7 mouse cellular contexts compared by ENCODE assay signal in the genomic region with DNA sequence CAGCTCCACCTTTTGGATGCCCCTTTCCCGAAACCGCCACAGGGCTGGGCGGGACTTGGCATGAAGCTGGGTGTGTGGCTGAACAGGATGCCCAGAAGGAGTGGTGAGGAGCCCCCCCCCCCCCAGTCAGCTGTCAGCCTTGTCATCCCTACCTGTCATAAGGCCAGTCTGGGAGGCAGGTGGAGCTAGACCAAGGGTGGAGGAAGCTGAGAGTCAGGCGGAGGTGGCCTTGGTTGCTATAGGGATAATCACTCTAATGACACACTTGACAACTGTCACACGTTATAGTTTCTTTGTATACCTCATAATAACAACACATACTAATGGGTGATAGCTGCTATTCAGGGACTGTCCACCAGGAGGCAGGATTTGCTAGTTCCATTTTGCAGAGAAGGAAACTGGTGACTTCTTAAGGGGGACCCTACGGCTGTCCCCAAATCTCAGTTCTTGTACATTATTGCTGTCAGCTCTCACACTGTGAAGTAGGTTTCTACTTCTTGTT. TPM values are rescaled to one million over a fixed set of nuclear protein-coding genes. Genes with fewer than 3 reads are reported as not detected.
DNase-seq lines count a peak whose midpoint lies in the region; ATAC-seq and TF ChIP-seq lines count a peak whose summit lies in the region.

No protein-coding gene starts in this region.

- peak; percentile 46 to 61 for DNase-seq in right cerebral cortex, adult 2 months (ENCODE audit: low spot score in 2 of 2)
- DNase-seq in right cerebral cortex, postnatal 36 days (ENCODE audit: low spot score in 2 of 2), result no peak
- DNase-seq in adrenal gland, adult 2 months, result peak; percentile 52
- DNase-seq in embryo, embryonic 11 days, result peak; percentile 61
- DNase-seq in hindbrain, postnatal 0 days (ENCODE audit: low spot score), result peak; percentile 60
- DNase-seq in liver, embryonic 14.5 days (ENCODE audit: low read depth in 3 of 3, low spot score in 3 of 3), result peak in 2 of 3 experiments; percentile 24 to 26
- DNase-seq in skeletal muscle tissue, adult 2 months (ENCODE audit: low read depth, low spot score), result peak; percentile 21

- H3K9me3 ChIP-seq in hindbrain, postnatal 0 days (ENCODE audit: low read length), result no peaks in the 10 kb centered on the region
- no peaks in the 10 kb centered on the region for H3K9me3 ChIP-seq in liver, embryonic 14.5 days (ENCODE audit: control insufficient read depth, low read length)

- peaks cover 9% of the 10 kb centered on the region; the same call in 1 of the 2 replicates for H3K27me3 ChIP-seq in hindbrain, postnatal 0 days (ENCODE audit: insufficient read depth, low read length)
- H3K27me3 ChIP-seq in liver, embryonic 14.5 days (ENCODE audit: control insufficient read depth, insufficient read depth, low read length), result peaks cover 33% of the 10 kb centered on the region

- no peak overlapping the region for H3K4me3 ChIP-seq in hindbrain, postnatal 0 days (ENCODE audit: low read length)
- no peak overlapping the region for H3K4me3 ChIP-seq in liver, embryonic 14.5 days (ENCODE audit: insufficient read depth in 1 of 2, low read depth in 2 of 2, low read length in 2 of 2)

- no peaks in the 10 kb centered on the region for H3K36me3 ChIP-seq in hindbrain, postnatal 0 days (ENCODE audit: insufficient read depth, low read length)
- no peaks in the 10 kb centered on the region for H3K36me3 ChIP-seq in liver, embryonic 14.5 days (replicated peaks; ENCODE audit: control insufficient read depth, insufficient read depth, low read depth)

- peak; percentile 18; the same call in 1 of the 2 replicates for ATAC-seq in hindbrain, postnatal 0 days
- ATAC-seq in liver, embryonic 14.5 days (ENCODE audit: insufficient read depth), result no peak

- no peak for TF ChIP-seq EP300 in liver, embryonic 14.5 days (IDR thresholded peaks at IDR 0.05; ENCODE audit: low read depth)

- 0 out of 2 replicates have a peak overlapping the region, but pooled peaks have one; percentile 8 for H3K27ac ChIP-seq in hindbrain, postnatal 0 days
- H3K27ac ChIP-seq in liver, embryonic 14.5 days, result no peak overlapping the region

- no peak overlapping the region for H3K4me2 ChIP-seq in hindbrain, postnatal 0 days (ENCODE audit: low read depth, low read length)
- H3K4me2 ChIP-seq in liver, embryonic 14.5 days (ENCODE audit: low read depth), result no peak overlapping the region; the same call in 1 of the 2 replicates

- peaks cover 10% of the 10 kb centered on the region; the same call in 1 of the 2 replicates for H3K4me1 ChIP-seq in hindbrain, postnatal 0 days (ENCODE audit: insufficient read depth, low read length)
- peaks cover 0 to 8% of the 10 kb centered on the region in 2 experiments; a peak in 2 of 4 replicates for H3K4me1 ChIP-seq in liver, embryonic 14.5 days (replicated peaks; ENCODE audit: control insufficient read depth in 2 of 2, insufficient read depth in 2 of 2, low read length in 1 of 2)

- WGBS in hindbrain, postnatal 0 days, result 21% methylated on average over 6 of the region's 6 CpGs
- 19% methylated on average over 6 of the region's 6 CpGs for WGBS in liver, embryonic 14.5 days (ENCODE audit: insufficient replicate concordance)

- peak; percentile 76 for TF ChIP-seq CTCF in hindbrain, postnatal 0 days (IDR thresholded peaks at IDR 0.05; ENCODE audit: low read depth)
- TF ChIP-seq CTCF in liver, embryonic 14.5 days (IDR thresholded peaks at IDR 0.05; ENCODE audit: low read depth), result peak; percentile 79

- no peak overlapping the region for H3K9ac ChIP-seq in hindbrain, postnatal 0 days (replicated peaks; ENCODE audit: low read length)
- no peak overlapping the region for H3K9ac ChIP-seq in liver, embryonic 14.5 days (replicated peaks)

RNA-seq across cellular contexts. Expression of gene Rhod, which starts 1.9 kb away (rescaled TPM):
- 10 to 100 TPM; 25.7 to 36.4 TPM for total RNA-seq in adrenal gland, adult 2 months (2021)
- 35.2 and 39.5 TPM in 2 replicates for polyA plus RNA-seq in adrenal gland, adult 2 months (2012; rRNA removed)
- 3.5 and 7.2 TPM in 2 replicates for total RNA-seq in hindbrain, postnatal 0 days (2014; rRNA removed)
- 5.2 and 5.7 TPM in 2 replicates for polyA plus RNA-seq in hindbrain, postnatal 0 days (2015; fragmentation: Nextera tagmentation; extraction: Ambion mirVana)
- 3.8 and 5.3 TPM in 2 replicates for polyA plus RNA-seq in liver, embryonic 14.5 days (2012; rRNA removed)
- 6.2 and 6.4 TPM in 2 replicates for polyA plus RNA-seq in liver, embryonic 14.5 days (2014; fragmentation: Nextera tagmentation; extraction: Ambion mirVana)

RNA-seq across cellular contexts. Expression of gene Syt12, which starts 36.1 kb away (rescaled TPM):
- 10 to 100 TPM; 58.0 to 74.0 TPM for total RNA-seq in adrenal gland, adult 2 months (2021)
- 124 and 143 TPM in 2 replicates for polyA plus RNA-seq in adrenal gland, adult 2 months (2012; rRNA removed)
- total RNA-seq in hindbrain, postnatal 0 days (2014; rRNA removed), result 46.2 and 54.5 TPM in 2 replicates
- 9.0 and 9.9 TPM in 2 replicates for polyA plus RNA-seq in hindbrain, postnatal 0 days (2015; fragmentation: Nextera tagmentation; extraction: Ambion mirVana)
- 0.06 and 0.15 TPM in 2 replicates for polyA plus RNA-seq in liver, embryonic 14.5 days (2012; rRNA removed)
- polyA plus RNA-seq in liver, embryonic 14.5 days (2014; fragmentation: Nextera tagmentation; extraction: Ambion mirVana), result 0.06 and 0.14 TPM in 2 replicates

RNA-seq across cellular contexts. Expression of gene Kdm2a, which starts 43.1 kb away (rescaled TPM):
- 100 to 1,000 TPM in 1 of 2 experiments, 10 to 100 TPM in 1; 81.7 to 155 TPM for total RNA-seq in adrenal gland, adult 2 months (2021)
- 66.3 and 78.0 TPM in 2 replicates for polyA plus RNA-seq in adrenal gland, adult 2 months (2012; rRNA removed)
- total RNA-seq in hindbrain, postnatal 0 days (2014; rRNA removed), result 67.5 and 73.7 TPM in 2 replicates
- polyA plus RNA-seq in hindbrain, postnatal 0 days (2015; fragmentation: Nextera tagmentation; extraction: Ambion mirVana), result 18.0 and 19.8 TPM in 2 replicates
- polyA plus RNA-seq in liver, embryonic 14.5 days (2012; rRNA removed), result 18.9 and 19.0 TPM in 2 replicates
- polyA plus RNA-seq in liver, embryonic 14.5 days (2014; fragmentation: Nextera tagmentation; extraction: Ambion mirVana), result 12.4 and 13.4 TPM in 2 replicates

RNA-seq across cellular contexts. Expression of gene 2010003K11Rik, which starts 57.2 kb away (rescaled TPM):
- 10 to 100 TPM; 41.3 to 58.6 TPM for total RNA-seq in adrenal gland, adult 2 months (2021)
- 6.4 and 8.5 TPM in 2 replicates for polyA plus RNA-seq in adrenal gland, adult 2 months (2012; rRNA removed)
- not detected in 2 replicates for total RNA-seq in hindbrain, postnatal 0 days (2014; rRNA removed)
- 0.13 TPM in 1 of 2 replicates, not detected in the other for polyA plus RNA-seq in hindbrain, postnatal 0 days (2015; fragmentation: Nextera tagmentation; extraction: Ambion mirVana)
- polyA plus RNA-seq in liver, embryonic 14.5 days (2012; rRNA removed), result 0.03 TPM in 1 of 2 replicates, not detected in the other
- polyA plus RNA-seq in liver, embryonic 14.5 days (2014; fragmentation: Nextera tagmentation; extraction: Ambion mirVana), result 0.08 and 0.15 TPM in 2 replicates

Comparison
In these comparisons a context has a peak if more than half of its experiments do, and no peak if none do; other contexts are left out.
1. DNase-seq: peak in right cerebral cortex, adult 2 months (2 of 2), adrenal gland, adult 2 months (single experiment), embryo, embryonic 11 days (single experiment), hindbrain, postnatal 0 days (single experiment), liver, embryonic 14.5 days (2 of 3) and skeletal muscle tissue, adult 2 months (single experiment); none in right cerebral cortex, postnatal 36 days (0 of 2).
2. RNA of gene Syt12, which starts 36.1 kb away (polyA plus RNA-seq): 124 to 143 TPM in adrenal gland, adult 2 months; 9.0 to 9.9 TPM in hindbrain, postnatal 0 days and 0.06 to 0.15 TPM in liver, embryonic 14.5 days; every median in the first group is over 10 times any median in the second.